Mouse (Mus musculus): ENCODE results near the gene Cpne4. TPM values are rescaled to one million over a fixed set of nuclear protein-coding genes. Genes with fewer than 3 reads are reported as not detected.

The Cpne4 gene
- total RNA-seq (2014; fragmentation: Nextera tagmentation) (not detected in 2 replicates), total RNA-seq (2017) (0.06 TPM in 1 of 2 replicates, not detected in the other), polyA plus RNA-seq (2012) (not detected in 2 replicates)

DNA sequence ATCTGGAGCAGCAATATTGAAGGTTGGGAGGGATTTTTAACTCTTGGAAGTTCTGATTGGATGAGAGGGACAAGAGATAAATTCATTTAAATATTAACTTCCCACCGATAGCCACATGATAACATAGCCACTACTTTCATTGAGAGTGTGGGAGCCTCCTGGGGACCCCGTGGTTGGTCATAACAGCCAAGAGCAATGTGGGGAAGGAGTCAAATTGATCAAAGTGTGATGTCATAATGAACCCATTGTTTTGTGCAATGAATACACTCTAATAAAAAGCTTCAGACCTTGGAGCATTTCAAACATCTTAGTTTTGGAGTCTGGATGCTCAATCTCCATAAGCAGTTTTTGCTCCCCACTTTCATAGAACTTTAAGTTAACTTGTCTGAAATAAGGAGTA lies at the start of gene Cpne4:
Gene Cpne4 (plus strand): TSS at position 301 of the 400 bp plus-strand sequence.
- Histone ChIP-seq H3K4me3 (ENCODE audit: low read depth, low read length) (no peak within 1 kb of the TSS), H3K4me1 (ENCODE audit: insufficient read depth, low read depth, low read length) (no peaks in the 10 kb centered on the region), H3K36me3 (replicated peaks) (no peaks in the 10 kb centered on the region), H3K9me3 (replicated peaks) (peaks cover 31% of the 10 kb centered on the region), H3K27me3 (ENCODE audit: insufficient read depth, low read length) (no peaks in the 10 kb centered on the region)
- TF ChIP-seq GATA1 (IDR thresholded peaks at IDR 0.05; ENCODE audit: borderline replicate concordance, low read length) (no peak), CTCF (IDR thresholded peaks at IDR 0.05; ENCODE audit: low read depth, low read length) (no peak), POLR2AphosphoS5 (IDR thresholded peaks at IDR 0.05; ENCODE audit: insufficient replicate concordance, low read depth, low read length) (no peak), GATA2 (IDR thresholded peaks at IDR 0.05; ENCODE audit: borderline replicate concordance, low read depth, low read length) (no peak), TAL1 (conservative IDR thresholded peaks at IDR 0.05; ENCODE audit: low read depth, low read length) (no peak)
- DNase-seq (ENCODE audit: low spot score), result no peak
- ATAC-seq (ENCODE audit: extremely low read depth, insufficient number of reproducible peaks, low FRiP score, poor library complexity, severe bottlenecking), result no peak

DNA sequence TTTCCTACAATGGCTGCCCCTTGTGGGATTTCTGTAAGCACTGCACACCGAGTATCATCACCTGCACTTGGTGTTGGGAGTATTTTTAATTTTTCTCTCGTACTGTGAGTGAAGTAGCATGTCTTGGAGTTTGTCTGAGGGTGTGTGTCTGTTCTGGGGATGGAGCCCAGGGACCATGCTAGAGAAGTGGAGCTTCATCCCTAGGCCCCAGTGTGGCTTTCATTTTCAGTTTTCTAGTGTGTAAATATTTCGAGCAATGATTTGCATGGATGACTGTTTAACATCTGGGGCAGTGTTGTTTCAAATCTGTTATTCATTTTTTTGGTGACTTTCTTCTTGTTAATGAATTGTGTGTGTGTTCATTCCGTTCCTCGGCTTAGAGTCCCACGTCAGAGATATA lies 31.9 kb upstream of the Cpne4 start:
- Histone ChIP-seq H3K9me3 (replicated peaks) (peaks cover 2% of the 10 kb centered on the region), H3K36me3 (replicated peaks) (no peaks in the 10 kb centered on the region), H3K4me3 (ENCODE audit: low read depth, low read length) (no peak overlapping the region), H3K27me3 (ENCODE audit: insufficient read depth, low read length) (no peaks in the 10 kb centered on the region), H3K4me1 (ENCODE audit: insufficient read depth, low read depth, low read length) (no peaks in the 10 kb centered on the region)
- no peak for DNase-seq (ENCODE audit: low spot score)
- TF ChIP-seq CTCF (IDR thresholded peaks at IDR 0.05; ENCODE audit: low read depth, low read length), result no peak
- TF ChIP-seq GATA1 (IDR thresholded peaks at IDR 0.05; ENCODE audit: borderline replicate concordance, low read length), result no peak
- no peak for TF ChIP-seq POLR2AphosphoS5 (IDR thresholded peaks at IDR 0.05; ENCODE audit: insufficient replicate concordance, low read depth, low read length)
- TF ChIP-seq TAL1 (conservative IDR thresholded peaks at IDR 0.05; ENCODE audit: low read depth, low read length), result no peak
- no peak for TF ChIP-seq GATA2 (IDR thresholded peaks at IDR 0.05; ENCODE audit: borderline replicate concordance, low read depth, low read length)
- no peak for ATAC-seq (ENCODE audit: extremely low read depth, insufficient number of reproducible peaks, low FRiP score, poor library complexity, severe bottlenecking)

DNA sequence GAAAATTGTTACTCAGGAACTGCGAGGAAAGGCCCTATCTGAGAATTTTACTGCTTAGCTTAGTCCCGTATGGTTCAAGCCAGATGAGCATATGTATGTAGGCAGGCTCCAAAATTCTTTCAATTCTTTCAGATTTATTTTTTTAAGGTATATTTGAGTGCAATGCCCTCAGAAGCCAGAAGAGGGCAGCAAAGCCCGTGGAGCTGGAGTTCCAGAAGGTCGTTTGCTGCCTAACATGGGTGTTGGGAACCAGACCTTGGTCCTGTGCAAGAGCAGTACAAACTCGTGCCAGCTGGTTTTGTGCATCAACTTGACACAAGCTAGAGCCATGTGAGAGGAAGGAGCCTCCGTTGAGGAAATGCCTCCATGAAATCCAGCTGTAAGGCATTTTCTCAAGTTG lies 11.6 kb upstream of the Cpne4 start:
- Histone ChIP-seq H3K4me3 (ENCODE audit: low read depth, low read length) (no peak overlapping the region), H3K9me3 (replicated peaks) (peaks cover 32% of the 10 kb centered on the region), H3K36me3 (replicated peaks) (no peaks in the 10 kb centered on the region), H3K4me1 (ENCODE audit: insufficient read depth, low read depth, low read length) (no peaks in the 10 kb centered on the region), H3K27me3 (ENCODE audit: insufficient read depth, low read length) (no peaks in the 10 kb centered on the region)
- DNase-seq (ENCODE audit: low spot score), result no peak
- TF ChIP-seq GATA2 (IDR thresholded peaks at IDR 0.05; ENCODE audit: borderline replicate concordance, low read depth, low read length) (no peak), TAL1 (conservative IDR thresholded peaks at IDR 0.05; ENCODE audit: low read depth, low read length) (no peak), CTCF (IDR thresholded peaks at IDR 0.05; ENCODE audit: low read depth, low read length) (no peak), POLR2AphosphoS5 (IDR thresholded peaks at IDR 0.05; ENCODE audit: insufficient replicate concordance, low read depth, low read length) (no peak), GATA1 (IDR thresholded peaks at IDR 0.05; ENCODE audit: borderline replicate concordance, low read length) (no peak)
- no peak for ATAC-seq (ENCODE audit: extremely low read depth, insufficient number of reproducible peaks, low FRiP score, poor library complexity, severe bottlenecking)

DNA sequence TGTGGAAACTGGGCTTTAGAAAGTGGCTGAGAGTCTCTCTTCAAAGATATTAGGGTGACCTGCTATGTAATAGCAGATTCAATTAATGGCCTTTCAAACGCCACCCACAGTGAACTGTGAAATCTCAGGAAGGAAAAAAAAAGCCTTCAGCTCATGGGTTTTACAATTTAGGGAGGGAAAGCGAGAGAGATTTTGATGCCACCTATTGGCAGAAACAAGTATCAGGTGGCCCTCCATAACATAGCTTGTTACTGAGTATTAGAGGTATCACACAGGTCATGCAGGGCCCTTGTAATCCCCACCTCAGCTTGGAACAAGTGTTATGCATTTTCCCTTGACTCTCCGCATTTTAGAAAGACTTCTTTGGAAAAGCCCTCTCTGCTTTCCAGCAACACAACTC lies 18.7 kb downstream of the Cpne4 start:
- Histone ChIP-seq H3K4me3 (ENCODE audit: low read depth, low read length) (no peak overlapping the region), H3K9me3 (replicated peaks) (peaks cover 28% of the 10 kb centered on the region), H3K4me1 (ENCODE audit: insufficient read depth, low read depth, low read length) (no peaks in the 10 kb centered on the region), H3K27me3 (ENCODE audit: insufficient read depth, low read length) (no peaks in the 10 kb centered on the region), H3K36me3 (replicated peaks) (no peaks in the 10 kb centered on the region)
- TF ChIP-seq CTCF (IDR thresholded peaks at IDR 0.05; ENCODE audit: low read depth, low read length) (no peak), GATA2 (IDR thresholded peaks at IDR 0.05; ENCODE audit: borderline replicate concordance, low read depth, low read length) (no peak), TAL1 (conservative IDR thresholded peaks at IDR 0.05; ENCODE audit: low read depth, low read length) (no peak), POLR2AphosphoS5 (IDR thresholded peaks at IDR 0.05; ENCODE audit: insufficient replicate concordance, low read depth, low read length) (no peak), GATA1 (IDR thresholded peaks at IDR 0.05; ENCODE audit: borderline replicate concordance, low read length) (no peak)
- ATAC-seq (ENCODE audit: extremely low read depth, insufficient number of reproducible peaks, low FRiP score, poor library complexity, severe bottlenecking) (no peak), DNase-seq (ENCODE audit: low spot score) (no peak)

DNA sequence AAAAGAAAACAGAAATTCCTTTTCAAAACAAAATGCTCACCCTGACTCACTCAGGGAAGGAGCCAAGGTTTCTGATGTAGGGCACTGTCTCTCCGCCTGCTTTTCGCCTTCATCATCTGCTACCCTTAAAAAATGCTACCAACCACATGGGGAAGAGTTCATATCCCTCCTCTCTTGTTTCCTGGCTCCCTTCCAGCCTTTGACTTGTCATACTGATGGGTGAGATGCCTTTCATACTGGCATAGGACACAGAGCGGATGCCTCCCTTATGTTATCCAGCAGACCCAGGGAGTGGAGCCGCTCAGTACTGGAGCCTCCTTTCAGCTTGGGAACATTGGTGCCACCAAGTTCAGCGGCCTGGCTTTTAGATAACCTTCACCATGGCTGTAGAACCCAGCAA lies 19.4 kb downstream of the Cpne4 start:
- H3K4me1 ChIP-seq (ENCODE audit: insufficient read depth, low read depth, low read length), result no peaks in the 10 kb centered on the region
- H3K36me3 ChIP-seq (replicated peaks), result no peaks in the 10 kb centered on the region
- no peak for TF ChIP-seq TAL1 (conservative IDR thresholded peaks at IDR 0.05; ENCODE audit: low read depth, low read length)
- TF ChIP-seq POLR2AphosphoS5 (IDR thresholded peaks at IDR 0.05; ENCODE audit: insufficient replicate concordance, low read depth, low read length), result no peak
- no peak for TF ChIP-seq GATA1 (IDR thresholded peaks at IDR 0.05; ENCODE audit: borderline replicate concordance, low read length)
- no peak for TF ChIP-seq CTCF (IDR thresholded peaks at IDR 0.05; ENCODE audit: low read depth, low read length)
- TF ChIP-seq GATA2 (IDR thresholded peaks at IDR 0.05; ENCODE audit: borderline replicate concordance, low read depth, low read length), result no peak
- H3K4me3 ChIP-seq (ENCODE audit: low read depth, low read length), result no peak overlapping the region
- peaks cover 28% of the 10 kb centered on the region for H3K9me3 ChIP-seq (replicated peaks)
- DNase-seq (ENCODE audit: low spot score) (no peak), ATAC-seq (ENCODE audit: extremely low read depth, insufficient number of reproducible peaks, low FRiP score, poor library complexity, severe bottlenecking) (no peak)
- H3K27me3 ChIP-seq (ENCODE audit: insufficient read depth, low read length), result no peaks in the 10 kb centered on the region

DNA sequence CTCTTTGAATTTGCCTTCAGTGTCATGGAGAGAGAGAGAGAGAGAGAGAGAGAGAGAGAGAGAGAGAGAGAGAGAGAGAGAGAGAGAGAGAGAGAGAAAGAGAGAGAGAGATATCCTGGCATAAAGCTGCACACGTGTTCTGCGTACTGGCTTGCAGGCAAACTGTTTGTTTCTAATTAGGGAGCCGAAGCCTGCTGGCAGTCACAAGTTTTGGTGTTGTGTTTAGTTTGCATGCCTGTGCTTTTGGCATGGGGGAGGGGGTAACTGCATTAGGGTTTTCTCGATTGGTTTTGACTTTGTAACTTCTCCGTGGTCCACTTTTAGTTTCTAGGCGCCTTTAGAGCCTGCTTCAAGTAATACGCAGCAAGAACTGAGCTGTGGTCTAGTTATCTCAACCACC lies 20.0 kb downstream of the Cpne4 start:
- no peak for ATAC-seq (ENCODE audit: extremely low read depth, insufficient number of reproducible peaks, low FRiP score, poor library complexity, severe bottlenecking)
- DNase-seq (ENCODE audit: low spot score), result no peak
- Histone ChIP-seq H3K9me3 (replicated peaks) (peaks cover 24% of the 10 kb centered on the region), H3K36me3 (replicated peaks) (no peaks in the 10 kb centered on the region), H3K4me3 (ENCODE audit: low read depth, low read length) (no peak overlapping the region), H3K4me1 (ENCODE audit: insufficient read depth, low read depth, low read length) (no peaks in the 10 kb centered on the region), H3K27me3 (ENCODE audit: insufficient read depth, low read length) (no peaks in the 10 kb centered on the region)
- TF ChIP-seq GATA2 (IDR thresholded peaks at IDR 0.05; ENCODE audit: borderline replicate concordance, low read depth, low read length) (no peak), CTCF (IDR thresholded peaks at IDR 0.05; ENCODE audit: low read depth, low read length) (no peak), GATA1 (IDR thresholded peaks at IDR 0.05; ENCODE audit: borderline replicate concordance, low read length) (no peak), POLR2AphosphoS5 (IDR thresholded peaks at IDR 0.05; ENCODE audit: insufficient replicate concordance, low read depth, low read length) (no peak), TAL1 (conservative IDR thresholded peaks at IDR 0.05; ENCODE audit: low read depth, low read length) (no peak)
